Comparison of ENCODE assay signal across 16 mouse cellular contexts in genomic region chrX:53642604-53642979, GRCm38 (mm10). TPM values are rescaled to one million over a fixed set of nuclear protein-coding genes. Genes with fewer than 3 reads are reported as not detected.
DNase-seq lines count a peak whose midpoint lies in the region; ATAC-seq and TF ChIP-seq lines count a peak whose summit lies in the region.
"Not testable (repeated sequence)": the region's sequence is repeated elsewhere in the genome, so short reads cannot be mapped to it uniquely, and the experiment has no call there.
"Had no signal": no experiment of that assay in that cellular context is flagged by ENCODE, and none has a peak within 500 bp of the region (broad histone marks: within the 10 kb centered on the region; RNA-seq: fewer than 3 reads in every experiment).

No protein-coding gene starts in this region.

- WGBS in embryonic facial prominence, embryonic 12.5 days = 65% methylated on average over 3 of the region's 4 CpGs
- WGBS in forebrain, embryonic 16.5 days = 60% methylated on average over 1 of the region's 4 CpGs
- 47% methylated on average over 3 of the region's 4 CpGs for WGBS in heart, postnatal 0 days
- 61% methylated on average over 4 of the region's 4 CpGs for WGBS in intestine, embryonic 15.5 days
- 48% methylated on average over 3 of the region's 4 CpGs for WGBS in limb, embryonic 14.5 days
- WGBS in midbrain, embryonic 13.5 days = 45% methylated on average over 2 of the region's 4 CpGs
- WGBS in neural tube, embryonic 15.5 days = 51% methylated on average over 3 of the region's 4 CpGs

- H3K4me2 ChIP-seq in embryonic facial prominence, embryonic 12.5 days (replicated peaks) = peak overlapping the region; percentile 36
- H3K4me2 ChIP-seq in forebrain, embryonic 16.5 days (ENCODE audit: low read length) = peak overlapping the region; percentile 31
- peak overlapping the region; percentile 44 for H3K4me2 ChIP-seq in heart, postnatal 0 days (ENCODE audit: low read depth, low read length)
- H3K4me2 ChIP-seq in intestine, embryonic 15.5 days (replicated peaks) = peak overlapping the region; percentile 35; the same call in 1 of the 2 replicates
- H3K4me2 ChIP-seq in limb, embryonic 14.5 days (replicated peaks; ENCODE audit: low read depth, low read length, severe bottlenecking) = 0 out of 2 replicates have a peak overlapping the region, but pooled peaks have one; percentile 28
- H3K4me2 ChIP-seq in midbrain, embryonic 13.5 days (replicated peaks) = peak overlapping the region; percentile 49
- peak overlapping the region; percentile 47 for H3K4me2 ChIP-seq in neural tube, embryonic 15.5 days

- H3K4me3 ChIP-seq in embryonic facial prominence, embryonic 12.5 days; intestine, embryonic 15.5 days (replicated peaks); limb, embryonic 14.5 days (replicated peaks; ENCODE audit: low read length): not testable (repeated sequence)
- H3K4me3 ChIP-seq in forebrain, embryonic 16.5 days (replicated peaks; ENCODE audit: low read length) = peak overlapping the region; percentile 30
- H3K4me3 ChIP-seq in heart, postnatal 0 days (ENCODE audit: low read depth, low read length) = peak overlapping the region; percentile 27
- peak overlapping the region; percentile 34 for H3K4me3 ChIP-seq in midbrain, embryonic 13.5 days (replicated peaks)
- H3K4me3 ChIP-seq in neural tube, embryonic 15.5 days (replicated peaks) = peak overlapping the region; percentile 31

- TF ChIP-seq POLR2A in limb, embryonic 14.5 days (IDR thresholded peaks at IDR 0.05; ENCODE audit: borderline replicate concordance, extremely low read depth, insufficient read depth, insufficient read length) = not testable (repeated sequence)

- not testable (repeated sequence) for H3K4me1 ChIP-seq in embryonic facial prominence, embryonic 12.5 days; forebrain, embryonic 16.5 days (replicated peaks; ENCODE audit: control insufficient read depth, insufficient read depth, low read length); heart, postnatal 0 days (ENCODE audit: control insufficient read depth, insufficient read depth); intestine, embryonic 15.5 days (replicated peaks); limb, embryonic 14.5 days (ENCODE audit: control insufficient read depth, insufficient read depth, low read length); midbrain, embryonic 13.5 days (replicated peaks); neural tube, embryonic 15.5 days

- not testable (repeated sequence) for H3K36me3 ChIP-seq in embryonic facial prominence, embryonic 12.5 days; forebrain, embryonic 16.5 days (ENCODE audit: control insufficient read depth, insufficient read depth); heart, postnatal 0 days (replicated peaks; ENCODE audit: control insufficient read depth, insufficient read depth, low read length); intestine, embryonic 15.5 days; limb, embryonic 14.5 days (ENCODE audit: control insufficient read depth, insufficient read depth, low read length); midbrain, embryonic 13.5 days; neural tube, embryonic 15.5 days

- ATAC-seq in embryonic facial prominence, embryonic 12.5 days (ENCODE audit: insufficient number of reproducible peaks, insufficient read depth, low FRiP score, low TSS enrichment); forebrain, embryonic 16.5 days; heart, postnatal 0 days (ENCODE audit: insufficient read depth, low read depth); intestine, embryonic 15.5 days; limb, embryonic 14.5 days (ENCODE audit: low FRiP score, low read depth): not testable (repeated sequence)
- ATAC-seq in midbrain, embryonic 13.5 days = peak; percentile 28
- ATAC-seq in neural tube, embryonic 15.5 days (ENCODE audit: low FRiP score) = 0 out of 2 replicates have a peak, but pooled peaks have one; percentile 13

- not testable (repeated sequence) for H3K27ac ChIP-seq in embryonic facial prominence, embryonic 12.5 days; forebrain, embryonic 16.5 days (ENCODE audit: low read length); heart, postnatal 0 days (ENCODE audit: low read depth); intestine, embryonic 15.5 days; limb, embryonic 14.5 days (replicated peaks; ENCODE audit: low read depth, low read length); midbrain, embryonic 13.5 days; neural tube, embryonic 15.5 days (replicated peaks)

- TF ChIP-seq CTCF in heart, postnatal 0 days (IDR thresholded peaks at IDR 0.05; ENCODE audit: low read depth) = not testable (repeated sequence)

- H3K9me3 ChIP-seq in embryonic facial prominence, embryonic 12.5 days; forebrain, embryonic 16.5 days (ENCODE audit: control insufficient read depth, low read length); heart, postnatal 0 days (replicated peaks; ENCODE audit: control insufficient read depth, low read length); intestine, embryonic 15.5 days; limb, embryonic 14.5 days (ENCODE audit: control insufficient read depth, low read length); midbrain, embryonic 13.5 days; neural tube, embryonic 15.5 days (replicated peaks): not testable (repeated sequence)

- DNase-seq in cerebellum, adult 11-12 months = peak; percentile 19
- DNase-seq in heart, postnatal 0 days (ENCODE audit: low spot score); limb, embryonic 14.5 days (ENCODE audit: low spot score): not testable (repeated sequence)

- not testable (repeated sequence) for H3K9ac ChIP-seq in embryonic facial prominence, embryonic 12.5 days; forebrain, embryonic 16.5 days (replicated peaks; ENCODE audit: low read depth, low read length); heart, postnatal 0 days (replicated peaks; ENCODE audit: low read depth, low read length); intestine, embryonic 15.5 days; limb, embryonic 14.5 days (ENCODE audit: low read depth, low read length, severe bottlenecking); midbrain, embryonic 13.5 days (replicated peaks); neural tube, embryonic 15.5 days (replicated peaks)

- H3K27me3 ChIP-seq in embryonic facial prominence, embryonic 12.5 days; forebrain, embryonic 16.5 days (replicated peaks; ENCODE audit: control insufficient read depth, insufficient read depth, low read length); heart, postnatal 0 days (ENCODE audit: control insufficient read depth, insufficient read depth, low read length); intestine, embryonic 15.5 days (replicated peaks); limb, embryonic 14.5 days (ENCODE audit: control insufficient read depth, insufficient read depth, low read length); midbrain, embryonic 13.5 days; neural tube, embryonic 15.5 days (replicated peaks): not testable (repeated sequence)

- not testable (repeated sequence) for TF ChIP-seq EP300 in heart, postnatal 0 days (IDR thresholded peaks at IDR 0.05; ENCODE audit: low read depth)

RNA-seq across cellular contexts. Expression of gene Rtl8a, which starts 0.9 kb away (rescaled TPM):
- 66.0 and 67.4 TPM in 2 replicates for polyA plus RNA-seq in embryonic facial prominence, embryonic 12.5 days (2016; fragmentation: Nextera tagmentation; extraction: Ambion mirVana)
- polyA plus RNA-seq in forebrain, embryonic 16.5 days (2015; fragmentation: Nextera tagmentation; extraction: Ambion mirVana) = 146 and 154 TPM in 2 replicates
- total RNA-seq in heart, postnatal 0 days (2014; rRNA removed; ENCODE audit: low replicate concordance) = 121 and 177 TPM in 2 replicates
- 121 and 122 TPM in 2 replicates for polyA plus RNA-seq in heart, postnatal 0 days (2015; fragmentation: Nextera tagmentation; extraction: Ambion mirVana)
- polyA plus RNA-seq in intestine, embryonic 15.5 days (2015; fragmentation: Nextera tagmentation; extraction: Ambion mirVana) = 48.5 and 52.1 TPM in 2 replicates
- polyA plus RNA-seq in limb, embryonic 14.5 days (2012; rRNA removed) = 99.8 and 135 TPM in 2 replicates
- 71.3 and 71.4 TPM in 2 replicates for polyA plus RNA-seq in limb, embryonic 14.5 days (2014; fragmentation: Nextera tagmentation; extraction: Ambion mirVana)
- polyA plus RNA-seq in midbrain, embryonic 13.5 days (2015; fragmentation: Nextera tagmentation; extraction: Ambion mirVana) = 176 and 177 TPM in 2 replicates
- polyA plus RNA-seq in neural tube, embryonic 15.5 days (2015; fragmentation: Nextera tagmentation; extraction: Ambion mirVana) = 230 and 281 TPM in 2 replicates

RNA-seq across cellular contexts. Expression of gene Rtl8b, which starts 27.6 kb away (rescaled TPM):
- 63.4 and 66.2 TPM in 2 replicates for polyA plus RNA-seq in embryonic facial prominence, embryonic 12.5 days (2016; fragmentation: Nextera tagmentation; extraction: Ambion mirVana)
- polyA plus RNA-seq in forebrain, embryonic 16.5 days (2015; fragmentation: Nextera tagmentation; extraction: Ambion mirVana) = 112 and 119 TPM in 2 replicates
- 191 and 261 TPM in 2 replicates for total RNA-seq in heart, postnatal 0 days (2014; rRNA removed; ENCODE audit: low replicate concordance)
- polyA plus RNA-seq in heart, postnatal 0 days (2015; fragmentation: Nextera tagmentation; extraction: Ambion mirVana) = 97.1 and 102 TPM in 2 replicates
- polyA plus RNA-seq in intestine, embryonic 15.5 days (2015; fragmentation: Nextera tagmentation; extraction: Ambion mirVana) = 46.8 and 47.3 TPM in 2 replicates
- 117 and 144 TPM in 2 replicates for polyA plus RNA-seq in limb, embryonic 14.5 days (2012; rRNA removed)
- polyA plus RNA-seq in limb, embryonic 14.5 days (2014; fragmentation: Nextera tagmentation; extraction: Ambion mirVana) = 66.0 and 69.5 TPM in 2 replicates
- 136 and 139 TPM in 2 replicates for polyA plus RNA-seq in midbrain, embryonic 13.5 days (2015; fragmentation: Nextera tagmentation; extraction: Ambion mirVana)
- polyA plus RNA-seq in neural tube, embryonic 15.5 days (2015; fragmentation: Nextera tagmentation; extraction: Ambion mirVana) = 177 and 219 TPM in 2 replicates

RNA-seq across cellular contexts. Expression of gene Gm14597, which starts 33.8 kb away (rescaled TPM):
- polyA plus RNA-seq in embryonic facial prominence, embryonic 12.5 days (2016; fragmentation: Nextera tagmentation; extraction: Ambion mirVana) = not detected in 2 replicates
- not detected in 2 replicates for polyA plus RNA-seq in forebrain, embryonic 16.5 days (2015; fragmentation: Nextera tagmentation; extraction: Ambion mirVana)
- not detected in 2 replicates for total RNA-seq in heart, postnatal 0 days (2014; rRNA removed; ENCODE audit: low replicate concordance)
- not detected in 2 replicates for polyA plus RNA-seq in heart, postnatal 0 days (2015; fragmentation: Nextera tagmentation; extraction: Ambion mirVana)
- not detected in 2 replicates for polyA plus RNA-seq in intestine, embryonic 15.5 days (2015; fragmentation: Nextera tagmentation; extraction: Ambion mirVana)
- polyA plus RNA-seq in limb, embryonic 14.5 days (2012; rRNA removed) = not detected in 2 replicates
- not detected in 2 replicates for polyA plus RNA-seq in limb, embryonic 14.5 days (2014; fragmentation: Nextera tagmentation; extraction: Ambion mirVana)
- polyA plus RNA-seq in midbrain, embryonic 13.5 days (2015; fragmentation: Nextera tagmentation; extraction: Ambion mirVana) = not detected in 2 replicates
- polyA plus RNA-seq in neural tube, embryonic 15.5 days (2015; fragmentation: Nextera tagmentation; extraction: Ambion mirVana) = 0.51 TPM in 1 of 2 replicates, not detected in the other
- total RNA-seq: gastrocnemius, adult 18-20 months; heart, adult 18-20 months; heart, postnatal 4 days; layer of hippocampus, postnatal 25 days; left cerebral cortex, postnatal 25 days had no signal
- polyA plus RNA-seq: liver, embryonic 14.5 days; Patski; stomach, embryonic 15.5 days had no signal

RNA-seq across cellular contexts. Expression of gene Rtl8c, which starts 34.8 kb away (rescaled TPM):
- 31.6 and 35.2 TPM in 2 replicates for polyA plus RNA-seq in embryonic facial prominence, embryonic 12.5 days (2016; fragmentation: Nextera tagmentation; extraction: Ambion mirVana)
- 87.0 and 116 TPM in 2 replicates for polyA plus RNA-seq in forebrain, embryonic 16.5 days (2015; fragmentation: Nextera tagmentation; extraction: Ambion mirVana)
- total RNA-seq in heart, postnatal 0 days (2014; rRNA removed; ENCODE audit: low replicate concordance) = 17.5 and 44.5 TPM in 2 replicates
- polyA plus RNA-seq in heart, postnatal 0 days (2015; fragmentation: Nextera tagmentation; extraction: Ambion mirVana) = 30.9 and 33.7 TPM in 2 replicates
- 26.1 and 28.0 TPM in 2 replicates for polyA plus RNA-seq in intestine, embryonic 15.5 days (2015; fragmentation: Nextera tagmentation; extraction: Ambion mirVana)
- 53.2 and 54.6 TPM in 2 replicates for polyA plus RNA-seq in limb, embryonic 14.5 days (2012; rRNA removed)
- polyA plus RNA-seq in limb, embryonic 14.5 days (2014; fragmentation: Nextera tagmentation; extraction: Ambion mirVana) = 60.1 and 60.7 TPM in 2 replicates
- polyA plus RNA-seq in midbrain, embryonic 13.5 days (2015; fragmentation: Nextera tagmentation; extraction: Ambion mirVana) = 173 and 178 TPM in 2 replicates
- polyA plus RNA-seq in neural tube, embryonic 15.5 days (2015; fragmentation: Nextera tagmentation; extraction: Ambion mirVana) = 225 and 274 TPM in 2 replicates
